Mouse (Mus musculus): Measurements from ENCODE around the gene Macrod2.

DNA sequence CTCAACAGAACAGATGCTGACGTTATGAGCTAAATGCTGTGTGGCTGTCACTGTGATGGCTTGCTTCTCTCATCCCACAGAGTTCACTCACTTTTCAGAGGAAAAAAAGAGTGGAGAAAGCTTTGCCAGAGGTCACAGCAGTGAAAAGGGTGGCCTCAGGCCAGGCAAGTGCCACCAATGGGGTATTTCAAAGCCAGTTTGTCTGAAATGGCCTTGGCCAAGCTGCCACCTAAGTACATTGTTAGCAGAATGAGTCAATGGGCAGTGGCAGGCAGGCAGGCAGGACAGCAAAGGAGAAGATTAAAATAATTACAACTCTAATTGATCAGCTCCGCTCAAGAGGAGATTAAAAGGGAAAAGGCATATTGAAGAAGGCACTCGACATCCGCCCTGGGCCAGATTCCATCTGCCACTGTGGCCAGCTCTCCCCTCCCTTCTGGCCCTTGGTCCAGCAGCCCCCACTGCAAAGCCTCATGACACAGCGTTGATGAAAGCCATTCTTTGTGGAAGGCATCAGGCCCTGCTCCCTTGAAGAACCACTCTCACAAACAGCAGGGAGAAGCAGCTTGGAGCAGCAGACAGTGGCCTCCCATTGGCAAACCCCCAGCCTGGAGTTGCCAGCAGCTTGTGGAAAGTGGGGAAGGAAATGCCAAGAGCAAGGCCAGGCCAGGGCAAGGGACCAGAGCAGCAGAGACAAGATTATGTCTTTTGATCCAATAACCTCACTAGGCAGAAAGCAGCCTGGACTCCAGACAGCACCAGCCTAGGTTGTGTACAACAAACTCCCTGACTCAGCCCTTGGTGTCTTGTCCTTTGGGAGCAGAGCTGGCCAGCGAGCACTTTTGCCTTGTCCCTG is 2042.7 kb downstream of the Macrod2 start:
- no peak for TF ChIP-seq POLR2A (IDR thresholded peaks at IDR 0.05; ENCODE audit: borderline replicate concordance, insufficient read depth, low read length)
- no peak for TF ChIP-seq CTCF (IDR thresholded peaks at IDR 0.05; ENCODE audit: borderline replicate concordance, insufficient read depth, low read depth, low read length)

All from cerebellum, adult 2 months (tissue).